Mouse (Mus musculus): ENCODE data around the gene Rbm45. TPM values are rescaled to one million over a fixed set of nuclear protein-coding genes. Genes with fewer than 3 reads are reported as not detected.

The Rbm45 gene
- total and polyA plus RNA-seq, 2 experiments from 2014 or later: 11.0 to 29.7 TPM

GRCm38 (mm10) chr2:76330081-76330480 is 39.7 kb upstream of the Rbm45 start:
- H3K27ac ChIP-seq (ENCODE audit: low read depth): no peak overlapping the region
- no peaks in the 10 kb centered on the region for H3K36me3 ChIP-seq (replicated peaks; ENCODE audit: control insufficient read depth, insufficient read depth, low read length)
- no peaks in the 10 kb centered on the region for H3K27me3 ChIP-seq (ENCODE audit: control insufficient read depth, insufficient read depth, low read length)
- no peak overlapping the region for H3K4me2 ChIP-seq (ENCODE audit: low read depth, low read length)
- no peak overlapping the region for H3K9ac ChIP-seq (replicated peaks; ENCODE audit: low read depth, low read length)
- no peaks in the 10 kb centered on the region for H3K9me3 ChIP-seq (replicated peaks; ENCODE audit: control insufficient read depth, low read length)
- no peak for DNase-seq (ENCODE audit: low spot score)
- no peaks in the 10 kb centered on the region for H3K4me1 ChIP-seq (ENCODE audit: control insufficient read depth, insufficient read depth)
- no peak for TF ChIP-seq EP300 (IDR thresholded peaks at IDR 0.05; ENCODE audit: low read depth)
- no peak for TF ChIP-seq CTCF (IDR thresholded peaks at IDR 0.05; ENCODE audit: low read depth)
- ATAC-seq (ENCODE audit: insufficient read depth, low read depth): no peak
- WGBS: 78% methylated on average over 5 of the region's 5 CpGs
- H3K4me3 ChIP-seq (ENCODE audit: low read depth, low read length): no peak overlapping the region

GRCm38 (mm10) chr2:76332161-76332805 is 37.5 kb upstream of the Rbm45 start:
- Histone ChIP-seq H3K4me1 (ENCODE audit: control insufficient read depth, insufficient read depth) (no peaks in the 10 kb centered on the region), H3K9me3 (replicated peaks; ENCODE audit: control insufficient read depth, low read length) (no peaks in the 10 kb centered on the region), H3K27ac (ENCODE audit: low read depth) (no peak overlapping the region), H3K4me2 (ENCODE audit: low read depth, low read length) (no peak overlapping the region), H3K27me3 (ENCODE audit: control insufficient read depth, insufficient read depth, low read length) (no peaks in the 10 kb centered on the region), H3K4me3 (ENCODE audit: low read depth, low read length) (no peak overlapping the region), H3K9ac (replicated peaks; ENCODE audit: low read depth, low read length) (no peak overlapping the region), H3K36me3 (replicated peaks; ENCODE audit: control insufficient read depth, insufficient read depth, low read length) (no peaks in the 10 kb centered on the region)
- DNase-seq (ENCODE audit: low spot score) (no peak), ATAC-seq (ENCODE audit: insufficient read depth, low read depth) (no peak)
- TF ChIP-seq CTCF (IDR thresholded peaks at IDR 0.05; ENCODE audit: low read depth) (no peak), EP300 (IDR thresholded peaks at IDR 0.05; ENCODE audit: low read depth) (no peak)
- 50% methylated on average over 11 of the region's 11 CpGs for WGBS

- H3K4me3 ChIP-seq (ENCODE audit: low read depth, low read length): no peak overlapping the region
Observed at GRCm38 (mm10) chr2:76334596-76334995, 35.2 kb upstream of the Rbm45 start.

GRCm38 (mm10) chr2:76338215-76339156 is 31.3 kb upstream of the Rbm45 start, which contains the start of gene Pde11a:
Pde11a (minus strand) TSS chr2:76338774.
- H3K27me3 ChIP-seq (ENCODE audit: control insufficient read depth, insufficient read depth, low read length): peaks cover 14% of the 10 kb centered on the region; the same call in 1 of the 2 replicates
- 21% methylated on average over 32 of the region's 41 CpGs for WGBS
- H3K36me3 ChIP-seq (replicated peaks; ENCODE audit: control insufficient read depth, insufficient read depth, low read length): no peaks in the 10 kb centered on the region
- peak within 1 kb of the TSS; percentile 69 for H3K4me2 ChIP-seq (ENCODE audit: low read depth, low read length)
- H3K4me3 ChIP-seq (ENCODE audit: low read depth, low read length): peak within 1 kb of the TSS; percentile 39
- no peaks in the 10 kb centered on the region for H3K4me1 ChIP-seq (ENCODE audit: control insufficient read depth, insufficient read depth)
- H3K9me3 ChIP-seq (replicated peaks; ENCODE audit: control insufficient read depth, low read length): no peaks in the 10 kb centered on the region
- H3K27ac ChIP-seq (ENCODE audit: low read depth): no peak within 1 kb of the TSS
- DNase-seq (ENCODE audit: low spot score): no peak
- peak; percentile 57; the same call in 1 of the 2 replicates for ATAC-seq (ENCODE audit: insufficient read depth, low read depth)
- H3K9ac ChIP-seq (replicated peaks; ENCODE audit: low read depth, low read length): no peak within 1 kb of the TSS
- TF ChIP-seq CTCF (IDR thresholded peaks at IDR 0.05; ENCODE audit: low read depth) (no peak), EP300 (IDR thresholded peaks at IDR 0.05; ENCODE audit: low read depth) (no peak)

More at GRCm38 (mm10) chr2:76334596-76334995, 35.2 kb upstream of the Rbm45 start:
- peak; percentile 20; the same call in 1 of the 2 replicates for TF ChIP-seq CTCF (IDR thresholded peaks at IDR 0.05; ENCODE audit: low read depth)
- TF ChIP-seq EP300 (IDR thresholded peaks at IDR 0.05; ENCODE audit: low read depth): no peak
- no peak overlapping the region for H3K9ac ChIP-seq (replicated peaks; ENCODE audit: low read depth, low read length)
- H3K4me1 ChIP-seq (ENCODE audit: control insufficient read depth, insufficient read depth): no peaks in the 10 kb centered on the region
- H3K4me2 ChIP-seq (ENCODE audit: low read depth, low read length): no peak overlapping the region
- WGBS: 77% methylated on average over 5 of the region's 5 CpGs
- ATAC-seq (ENCODE audit: insufficient read depth, low read depth) (no peak), DNase-seq (ENCODE audit: low spot score) (no peak)
- no peak overlapping the region for H3K27ac ChIP-seq (ENCODE audit: low read depth)
- no peaks in the 10 kb centered on the region for H3K9me3 ChIP-seq (replicated peaks; ENCODE audit: control insufficient read depth, low read length)
- H3K27me3 ChIP-seq (ENCODE audit: control insufficient read depth, insufficient read depth, low read length): peaks cover 10% of the 10 kb centered on the region; the same call in 1 of the 2 replicates
- no peaks in the 10 kb centered on the region for H3K36me3 ChIP-seq (replicated peaks; ENCODE audit: control insufficient read depth, insufficient read depth, low read length)

- Histone ChIP-seq H3K9me3 (replicated peaks; ENCODE audit: control insufficient read depth, low read length) (no peaks in the 10 kb centered on the region), H3K27me3 (ENCODE audit: control insufficient read depth, insufficient read depth, low read length) (peaks cover 14% of the 10 kb centered on the region; the same call in 1 of the 2 replicates), H3K4me1 (ENCODE audit: control insufficient read depth, insufficient read depth) (no peaks in the 10 kb centered on the region), H3K27ac (ENCODE audit: low read depth) (no peak overlapping the region), H3K36me3 (replicated peaks; ENCODE audit: control insufficient read depth, insufficient read depth, low read length) (no peaks in the 10 kb centered on the region), H3K4me3 (ENCODE audit: low read depth, low read length) (no peak overlapping the region), H3K4me2 (ENCODE audit: low read depth, low read length) (no peak overlapping the region), H3K9ac (replicated peaks; ENCODE audit: low read depth, low read length) (no peak overlapping the region)
- no peak for TF ChIP-seq CTCF (IDR thresholded peaks at IDR 0.05; ENCODE audit: low read depth)
- no peak for TF ChIP-seq EP300 (IDR thresholded peaks at IDR 0.05; ENCODE audit: low read depth)
- 82% methylated on average over 9 of the region's 9 CpGs for WGBS
- DNase-seq (ENCODE audit: low spot score) (no peak), ATAC-seq (ENCODE audit: insufficient read depth, low read depth) (no peak)
Observed at GRCm38 (mm10) chr2:76342146-76342545, 27.6 kb upstream of the Rbm45 start.

Data from heart, postnatal 0 days (tissue).